Comparison of ENCODE assay signal across 16 mouse cellular contexts in the genomic region with DNA sequence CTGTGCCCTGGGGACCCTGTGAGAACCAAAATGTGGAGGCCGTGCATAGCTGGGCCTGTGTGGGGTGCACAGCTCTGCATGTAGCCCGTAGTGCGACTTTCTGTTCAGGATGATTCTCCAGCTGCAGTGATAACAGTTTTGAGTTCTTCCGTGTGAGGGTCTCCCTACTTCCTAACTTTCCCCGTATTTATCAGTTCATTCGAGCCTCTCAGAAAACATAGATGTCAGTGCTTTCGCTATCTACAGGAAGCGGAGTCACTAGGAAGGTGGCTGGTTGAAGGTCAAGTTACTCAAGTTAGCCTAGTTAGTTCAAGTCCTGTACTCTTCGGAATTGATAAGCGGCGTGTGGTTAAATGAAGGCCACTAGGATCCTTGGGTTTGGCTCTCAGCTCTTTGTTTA.
"Had no signal": no experiment of that assay in that cellular context is flagged by ENCODE, and none has a peak within 500 bp of the region (broad histone marks: within the 10 kb centered on the region; RNA-seq: fewer than 3 reads in every experiment).

No protein-coding gene starts in this region.

- H3K27ac ChIP-seq: neural tube, embryonic 13.5 days; neural tube, embryonic 15.5 days; stomach, embryonic 15.5 days; stomach, postnatal 0 days had no signal

- DNase-seq: retina, postnatal 1 day; right cerebral cortex, adult 18-20 months; right cerebral cortex, postnatal 14 days; right cerebral cortex, postnatal 25 days; right cerebral cortex, postnatal 4 days; spleen, adult 18-20 months; thymus, adult 18-20 months; thymus, adult 2 months; thymus, postnatal 14 days; thymus, postnatal 25 days; thymus, postnatal 36 days; thymus, postnatal 4 days had no signal

- H3K27me3 ChIP-seq: neural tube, embryonic 13.5 days; neural tube, embryonic 15.5 days; stomach, embryonic 15.5 days had no signal

- H3K36me3 ChIP-seq: neural tube, embryonic 13.5 days; neural tube, embryonic 15.5 days; stomach, embryonic 15.5 days had no signal

- H3K9ac ChIP-seq: neural tube, embryonic 13.5 days; neural tube, embryonic 15.5 days; stomach, embryonic 15.5 days had no signal

- H3K4me1 ChIP-seq: neural tube, embryonic 13.5 days; neural tube, embryonic 15.5 days; stomach, embryonic 15.5 days had no signal

- H3K4me3 ChIP-seq: neural tube, embryonic 13.5 days; neural tube, embryonic 15.5 days; stomach, embryonic 15.5 days had no signal

- H3K9me3 ChIP-seq: neural tube, embryonic 15.5 days; stomach, embryonic 15.5 days had no signal
